Mouse (Mus musculus) heart, adult 2 months (tissue): ENCODE results near the gene Dgat2.

Source experiments
- CTCF ChIP-seq: fragments of 200-600 bp; IDR thresholded peaks from 2 replicates; pipeline ENCODE4 v1.8.1; 2022; ENCODE audit warnings: antibody characterized with exemption, mild to moderate bottlenecking, moderate library complexity
- EP300 ChIP-seq: fragments of 200-500 bp; IDR thresholded peaks from 2 replicates; pipeline ENCODE4 v1.6.1; 2011; ENCODE audit warnings: low read depth, low read length, control low read depth; ENCODE audit not compliant: insufficient read depth
- POLR2A ChIP-seq: fragments of 200-500 bp; IDR thresholded peaks from 2 replicates; pipeline ENCODE4 v1.6.1; 2011; ENCODE audit warnings: mild to moderate bottlenecking, low read depth, low read length, control low read depth; ENCODE audit not compliant: insufficient read depth

DNA sequence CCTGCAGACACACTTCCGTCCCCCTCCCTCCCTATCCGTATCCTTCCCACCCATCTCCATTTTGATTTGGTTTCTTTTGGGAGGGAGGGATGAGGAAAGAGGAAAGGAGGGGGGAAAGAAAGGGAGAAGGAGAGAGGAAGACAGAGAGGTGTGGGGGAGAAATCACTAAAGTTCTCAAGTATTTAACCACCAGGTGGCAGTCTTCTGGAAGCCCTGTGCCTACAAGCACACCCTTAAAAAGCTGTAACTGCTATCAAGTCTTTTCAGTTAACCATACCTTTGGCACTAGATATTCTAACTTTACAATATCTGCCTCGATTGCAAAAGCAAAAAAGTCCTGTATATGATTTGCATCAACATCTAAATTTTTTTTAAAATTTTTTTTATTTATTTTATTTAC, 75.0 kb downstream of the Dgat2 start:
- TF ChIP-seq CTCF (peak; percentile 82), POLR2A (no peak), EP300 (no peak)
